Mouse (Mus musculus): Measurements from ENCODE around the gene Mrpl43. TPM values are rescaled to one million over a fixed set of nuclear protein-coding genes. Genes with fewer than 3 reads are reported as not detected.
"Not testable (repeated sequence)": the region's sequence is repeated elsewhere in the genome, so short reads cannot be mapped to it uniquely, and the experiment has no call there.

The Mrpl43 gene
- polyA plus RNA-seq, 1 experiment from 2014 or later, result 92.9 TPM

- Histone ChIP-seq H3K27me3 (ENCODE audit: control insufficient read depth, insufficient read depth, low read depth, low read length) (peaks cover 5% of the 10 kb centered on the region; the same call in 1 of the 2 replicates), H3K27ac (ENCODE audit: low read length) (peak overlapping the region; percentile 92), H3K4me2 (ENCODE audit: low read length) (peak overlapping the region; percentile 85), H3K4me3 (ENCODE audit: low read depth, low read length) (peak overlapping the region; percentile 59), H3K9ac (ENCODE audit: low read depth, low read length) (peak overlapping the region; percentile 72), H3K4me1 (ENCODE audit: control insufficient read depth, insufficient read depth, low read length) (peaks cover 25% of the 10 kb centered on the region), H3K36me3 (ENCODE audit: control insufficient read depth, insufficient read depth, low read length) (peaks cover 4% of the 10 kb centered on the region; the same call in 1 of the 2 replicates), H3K9me3 (replicated peaks; ENCODE audit: control insufficient read depth, low read length, poor library complexity, severe bottlenecking) (no peaks in the 10 kb centered on the region)
- WGBS, result 2% methylated on average over 34 of the region's 34 CpGs
- ATAC-seq, result peak; percentile 82
These were observed 40.5 kb upstream of the Mrpl43 start for GRCm38 (mm10) chr19:45046523-45047321.

- Histone ChIP-seq H3K27ac (ENCODE audit: low read length) (peak within 1 kb of the TSS; percentile 92), H3K27me3 (ENCODE audit: control insufficient read depth, insufficient read depth, low read depth, low read length) (peaks cover 5% of the 10 kb centered on the region; the same call in 1 of the 2 replicates), H3K9me3 (replicated peaks; ENCODE audit: control insufficient read depth, low read length, poor library complexity, severe bottlenecking) (no peaks in the 10 kb centered on the region), H3K4me1 (ENCODE audit: control insufficient read depth, insufficient read depth, low read length) (peaks cover 25% of the 10 kb centered on the region), H3K4me2 (ENCODE audit: low read length) (peak within 1 kb of the TSS; percentile 85), H3K9ac (ENCODE audit: low read depth, low read length) (peak within 1 kb of the TSS; percentile 72), H3K4me3 (ENCODE audit: low read depth, low read length) (peak within 1 kb of the TSS; percentile 59), H3K36me3 (ENCODE audit: control insufficient read depth, insufficient read depth, low read length) (peaks cover 1% of the 10 kb centered on the region; the same call in 1 of the 2 replicates)
- WGBS, result 75% methylated on average over 5 of the region's 5 CpGs
- no peak for ATAC-seq
These were observed 39.4 kb upstream of the Mrpl43 start, which contains the start of gene Pdzd7 for GRCm38 (mm10) chr19:45045651-45046050. Pdzd7 (minus strand) TSS chr19:45045717.

- peaks cover 25% of the 10 kb centered on the region for H3K4me1 ChIP-seq (ENCODE audit: control insufficient read depth, insufficient read depth, low read length)
- no peak overlapping the region for H3K9ac ChIP-seq (ENCODE audit: low read depth, low read length)
- ATAC-seq, result no peak
- no peaks in the 10 kb centered on the region for H3K9me3 ChIP-seq (replicated peaks; ENCODE audit: control insufficient read depth, low read length, poor library complexity, severe bottlenecking)
- peak overlapping the region; percentile 19; the same call in 1 of the 2 replicates for H3K4me2 ChIP-seq (ENCODE audit: low read length)
- no peaks in the 10 kb centered on the region for H3K36me3 ChIP-seq (ENCODE audit: control insufficient read depth, insufficient read depth, low read length)
- peaks cover 5% of the 10 kb centered on the region; the same call in 1 of the 2 replicates for H3K27me3 ChIP-seq (ENCODE audit: control insufficient read depth, insufficient read depth, low read depth, low read length)
- H3K4me3 ChIP-seq (ENCODE audit: low read depth, low read length), result no peak overlapping the region
- WGBS, result 55% methylated on average over 15 of the region's 15 CpGs
- H3K27ac ChIP-seq (ENCODE audit: low read length), result no peak overlapping the region
These were observed 39.0 kb upstream of the Mrpl43 start for GRCm38 (mm10) chr19:45045236-45045635.

- Histone ChIP-seq H3K9ac (ENCODE audit: low read depth, low read length) (no peak overlapping the region), H3K4me2 (ENCODE audit: low read length) (no peak overlapping the region), H3K27ac (ENCODE audit: low read length) (no peak overlapping the region), H3K27me3 (ENCODE audit: control insufficient read depth, insufficient read depth, low read depth, low read length) (peaks cover 5% of the 10 kb centered on the region; the same call in 1 of the 2 replicates), H3K36me3 (ENCODE audit: control insufficient read depth, insufficient read depth, low read length) (no peaks in the 10 kb centered on the region), H3K4me1 (ENCODE audit: control insufficient read depth, insufficient read depth, low read length) (peaks cover 18% of the 10 kb centered on the region), H3K9me3 (replicated peaks; ENCODE audit: control insufficient read depth, low read length, poor library complexity, severe bottlenecking) (no peaks in the 10 kb centered on the region), H3K4me3 (ENCODE audit: low read depth, low read length) (no peak overlapping the region)
- ATAC-seq, result no peak
- WGBS, result 62% methylated on average over 11 of the region's 11 CpGs
These were observed 38.2 kb upstream of the Mrpl43 start for GRCm38 (mm10) chr19:45044389-45044927.

- no peak overlapping the region for H3K27ac ChIP-seq (ENCODE audit: low read length)
- H3K4me3 ChIP-seq (ENCODE audit: low read depth, low read length), result no peak overlapping the region
- H3K4me1 ChIP-seq (ENCODE audit: control insufficient read depth, insufficient read depth, low read length), result no peaks in the 10 kb centered on the region
- no peaks in the 10 kb centered on the region for H3K36me3 ChIP-seq (ENCODE audit: control insufficient read depth, insufficient read depth, low read length)
- 59% methylated on average over 13 of the region's 13 CpGs for WGBS
- H3K27me3 ChIP-seq (ENCODE audit: control insufficient read depth, insufficient read depth, low read depth, low read length), result peaks cover 1% of the 10 kb centered on the region; the same call in 1 of the 2 replicates
- peak overlapping the region; percentile 38; the same call in 1 of the 2 replicates for H3K9ac ChIP-seq (ENCODE audit: low read depth, low read length)
- no peak overlapping the region for H3K4me2 ChIP-seq (ENCODE audit: low read length)
- ATAC-seq, result no peak
- H3K9me3 ChIP-seq (replicated peaks; ENCODE audit: control insufficient read depth, low read length, poor library complexity, severe bottlenecking), result no peaks in the 10 kb centered on the region
These were observed 34.0 kb upstream of the Mrpl43 start for GRCm38 (mm10) chr19:45040214-45040613.

- WGBS, result 93% methylated on average over 7 of the region's 7 CpGs
- ATAC-seq; H3K4me3 ChIP-seq (ENCODE audit: low read depth, low read length); H3K9me3 ChIP-seq (replicated peaks; ENCODE audit: control insufficient read depth, low read length, poor library complexity, severe bottlenecking); H3K27ac ChIP-seq (ENCODE audit: low read length); H3K36me3 ChIP-seq (ENCODE audit: control insufficient read depth, insufficient read depth, low read length); H3K4me2 ChIP-seq (ENCODE audit: low read length); H3K9ac ChIP-seq (ENCODE audit: low read depth, low read length); H3K27me3 ChIP-seq (ENCODE audit: control insufficient read depth, insufficient read depth, low read depth, low read length); H3K4me1 ChIP-seq (ENCODE audit: control insufficient read depth, insufficient read depth, low read length): not testable (repeated sequence)
These were observed 32.0 kb upstream of the Mrpl43 start for GRCm38 (mm10) chr19:45038198-45038597.

GRCm38 (mm10) chr19:45036867-45037266 is 30.6 kb upstream of the Mrpl43 start:
- Histone ChIP-seq H3K27me3 (ENCODE audit: control insufficient read depth, insufficient read depth, low read depth, low read length) (no peaks in the 10 kb centered on the region), H3K9me3 (replicated peaks; ENCODE audit: control insufficient read depth, low read length, poor library complexity, severe bottlenecking) (no peaks in the 10 kb centered on the region), H3K36me3 (ENCODE audit: control insufficient read depth, insufficient read depth, low read length) (no peaks in the 10 kb centered on the region), H3K27ac (ENCODE audit: low read length) (no peak overlapping the region), H3K4me3 (ENCODE audit: low read depth, low read length) (no peak overlapping the region), H3K4me1 (ENCODE audit: control insufficient read depth, insufficient read depth, low read length) (0 out of 2 replicates have a peak, but pooled peaks cover 2% of the 10 kb centered on the region), H3K4me2 (ENCODE audit: low read length) (no peak overlapping the region), H3K9ac (ENCODE audit: low read depth, low read length) (no peak overlapping the region)
- ATAC-seq, result no peak
- 29% methylated on average over 16 of the region's 16 CpGs for WGBS

- Histone ChIP-seq H3K9ac (ENCODE audit: low read depth, low read length) (no peak overlapping the region), H3K4me2 (ENCODE audit: low read length) (no peak overlapping the region), H3K27me3 (ENCODE audit: control insufficient read depth, insufficient read depth, low read depth, low read length) (no peaks in the 10 kb centered on the region), H3K4me1 (ENCODE audit: control insufficient read depth, insufficient read depth, low read length) (0 out of 2 replicates have a peak, but pooled peaks cover 2% of the 10 kb centered on the region), H3K27ac (ENCODE audit: low read length) (no peak overlapping the region), H3K36me3 (ENCODE audit: control insufficient read depth, insufficient read depth, low read length) (0 out of 2 replicates have a peak, but pooled peaks cover 1% of the 10 kb centered on the region), H3K4me3 (ENCODE audit: low read depth, low read length) (no peak overlapping the region), H3K9me3 (replicated peaks; ENCODE audit: control insufficient read depth, low read length, poor library complexity, severe bottlenecking) (no peaks in the 10 kb centered on the region)
- ATAC-seq, result no peak
- 49% methylated on average over 17 of the region's 17 CpGs for WGBS
These were observed 26.5 kb upstream of the Mrpl43 start for GRCm38 (mm10) chr19:45032570-45033332.

All from midbrain, embryonic 16.5 days (tissue).